In the genomic region with DNA sequence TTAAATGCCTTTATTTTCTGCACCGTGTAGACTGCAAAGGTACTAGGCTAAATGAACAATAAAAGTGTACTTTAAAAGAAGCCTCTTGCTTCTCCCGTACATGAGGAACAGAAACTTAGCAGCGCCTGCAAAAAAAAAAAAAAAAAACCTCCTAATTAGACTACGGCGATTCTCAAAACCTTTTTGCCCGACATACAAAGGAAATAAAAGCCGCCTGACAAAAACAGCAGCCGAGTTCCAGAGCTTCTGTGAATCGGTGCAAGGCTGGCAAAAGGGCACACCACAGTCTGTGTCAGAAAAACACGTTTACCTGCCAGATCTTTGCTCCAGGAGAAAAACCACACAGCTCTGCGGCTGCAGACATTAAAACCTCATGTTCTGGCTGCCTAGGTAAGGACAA, we compare ENCODE assay signal across 10 mouse cellular contexts. TPM values are rescaled to one million over a fixed set of nuclear protein-coding genes. Genes with fewer than 3 reads are reported as not detected.
A peak's percentile ranks its signal among the peaks of the same experiment; 100 is the strongest.
DNase-seq lines count a peak whose midpoint lies in the region; ATAC-seq and TF ChIP-seq lines count a peak whose summit lies in the region.
"Had no signal": no experiment of that assay in that cellular context is flagged by ENCODE, and none has a peak within 500 bp of the region (broad histone marks: within the 10 kb centered on the region; RNA-seq: fewer than 3 reads in every experiment).

No protein-coding gene starts in this region.

- H3K4me1 ChIP-seq in kidney, embryonic 15.5 days, result peaks cover 55% of the 10 kb centered on the region
- H3K4me1 ChIP-seq in embryonic facial prominence, embryonic 14.5 days (ENCODE audit: control insufficient read depth, insufficient read depth, low read length), result 0 out of 2 replicates have a peak, but pooled peaks cover 6% of the 10 kb centered on the region
- 0 out of 2 replicates have a peak, but pooled peaks cover 5% of the 10 kb centered on the region for H3K4me1 ChIP-seq in intestine, postnatal 0 days (replicated peaks; ENCODE audit: control insufficient read depth, insufficient read depth, low read length)
- H3K4me1 ChIP-seq in neural tube, embryonic 15.5 days, result peaks cover 36% of the 10 kb centered on the region

- no peak overlapping the region for H3K27ac ChIP-seq in kidney, embryonic 15.5 days
- peak overlapping the region; percentile 87 for H3K27ac ChIP-seq in embryonic facial prominence, embryonic 14.5 days (replicated peaks; ENCODE audit: low read depth, low read length)
- H3K27ac ChIP-seq in intestine, postnatal 0 days (ENCODE audit: low read depth, low read length), result no peak overlapping the region
- peak overlapping the region; percentile 96 for H3K27ac ChIP-seq in neural tube, embryonic 15.5 days (replicated peaks)

- no peaks in the 10 kb centered on the region for H3K9me3 ChIP-seq in kidney, embryonic 15.5 days (replicated peaks)
- no peaks in the 10 kb centered on the region for H3K9me3 ChIP-seq in embryonic facial prominence, embryonic 14.5 days (ENCODE audit: control insufficient read depth, low read length)
- no peaks in the 10 kb centered on the region for H3K9me3 ChIP-seq in intestine, postnatal 0 days (ENCODE audit: control insufficient read depth)
- no peaks in the 10 kb centered on the region for H3K9me3 ChIP-seq in neural tube, embryonic 15.5 days (replicated peaks)

- TF ChIP-seq CTCF in intestine, postnatal 0 days (IDR thresholded peaks at IDR 0.05; ENCODE audit: low read depth), result no peak

- ATAC-seq in kidney, embryonic 15.5 days (replicated peaks; ENCODE audit: low FRiP score), result no peak
- no peak for ATAC-seq in embryonic facial prominence, embryonic 14.5 days (ENCODE audit: low read depth)
- ATAC-seq in intestine, postnatal 0 days, result no peak
- no peak for ATAC-seq in neural tube, embryonic 15.5 days (ENCODE audit: low FRiP score)
- no peak for ATAC-seq in granulocyte monocyte progenitor cell, adult 5-6 weeks (replicated peaks; ENCODE audit: poor library complexity, severe bottlenecking)

- peak overlapping the region; percentile 74 for H3K4me2 ChIP-seq in kidney, embryonic 15.5 days
- H3K4me2 ChIP-seq in embryonic facial prominence, embryonic 14.5 days (ENCODE audit: low read depth, low read length), result peak overlapping the region; percentile 84
- H3K4me2 ChIP-seq in intestine, postnatal 0 days (replicated peaks; ENCODE audit: low read depth), result peak overlapping the region; percentile 64
- peak overlapping the region; percentile 75 for H3K4me2 ChIP-seq in neural tube, embryonic 15.5 days

- peaks cover 98% of the 10 kb centered on the region for H3K27me3 ChIP-seq in kidney, embryonic 15.5 days
- peaks cover 44% of the 10 kb centered on the region for H3K27me3 ChIP-seq in embryonic facial prominence, embryonic 14.5 days (replicated peaks; ENCODE audit: control insufficient read depth, insufficient read depth, low read length)
- peaks cover 94% of the 10 kb centered on the region for H3K27me3 ChIP-seq in intestine, postnatal 0 days (replicated peaks; ENCODE audit: control insufficient read depth, insufficient read depth, low read length)
- H3K27me3 ChIP-seq in neural tube, embryonic 15.5 days (replicated peaks), result peaks cover 8% of the 10 kb centered on the region; the same call in 1 of the 2 replicates

- no peak for DNase-seq in kidney, adult 11 months
- DNase-seq in embryonic facial prominence, embryonic 14.5 days (ENCODE audit: low spot score), result no peak
- DNase-seq in frontal cortex, postnatal 36 days (ENCODE audit: low spot score in 2 of 2), result no peak
- DNase-seq in adrenal gland, postnatal 4 days (ENCODE audit: low spot score in 2 of 2), result no peak
- DNase-seq: layer of hippocampus, adult 9-11 months had no signal

- no peaks in the 10 kb centered on the region for H3K36me3 ChIP-seq in kidney, embryonic 15.5 days
- no peaks in the 10 kb centered on the region for H3K36me3 ChIP-seq in embryonic facial prominence, embryonic 14.5 days (ENCODE audit: control insufficient read depth, insufficient read depth, low read length)
- no peaks in the 10 kb centered on the region for H3K36me3 ChIP-seq in intestine, postnatal 0 days (ENCODE audit: control insufficient read depth, insufficient read depth)
- no peaks in the 10 kb centered on the region for H3K36me3 ChIP-seq in neural tube, embryonic 15.5 days
- H3K36me3 ChIP-seq: G1E had no signal

- peak overlapping the region; percentile 62 for H3K4me3 ChIP-seq in kidney, embryonic 15.5 days (replicated peaks)
- H3K4me3 ChIP-seq in embryonic facial prominence, embryonic 14.5 days (ENCODE audit: low read depth, low read length), result peak overlapping the region; percentile 77
- peak overlapping the region; percentile 65 for H3K4me3 ChIP-seq in intestine, postnatal 0 days (ENCODE audit: low read depth, low read length)
- H3K4me3 ChIP-seq in neural tube, embryonic 15.5 days (replicated peaks), result peak overlapping the region; percentile 65

- H3K9ac ChIP-seq in kidney, embryonic 15.5 days, result no peak overlapping the region
- H3K9ac ChIP-seq in embryonic facial prominence, embryonic 14.5 days (ENCODE audit: low read depth, low read length), result peak overlapping the region; percentile 91
- H3K9ac ChIP-seq in intestine, postnatal 0 days (ENCODE audit: low read depth, low read length), result no peak overlapping the region
- H3K9ac ChIP-seq in neural tube, embryonic 15.5 days (replicated peaks), result peak overlapping the region; percentile 71

- 3% methylated on average over 11 of the region's 11 CpGs for WGBS in kidney, embryonic 15.5 days
- WGBS in embryonic facial prominence, embryonic 14.5 days, result 3% methylated on average over 11 of the region's 11 CpGs
- 9% methylated on average over 11 of the region's 11 CpGs for WGBS in intestine, postnatal 0 days
- WGBS in neural tube, embryonic 15.5 days, result 1% methylated on average over 11 of the region's 11 CpGs

RNA-seq across cellular contexts. Expression of gene Ebf3, which starts 3.4 kb away (rescaled TPM):
- polyA plus RNA-seq in kidney, embryonic 15.5 days (2015; fragmentation: Nextera tagmentation; extraction: Ambion mirVana), result 1.5 and 1.6 TPM in 2 replicates
- 7.4 and 9.1 TPM in 2 replicates for polyA plus RNA-seq in embryonic facial prominence, embryonic 14.5 days (2014; fragmentation: Nextera tagmentation; extraction: Ambion mirVana)
- polyA plus RNA-seq in intestine, postnatal 0 days (2015; fragmentation: Nextera tagmentation; extraction: Ambion mirVana), result 0.31 and 0.41 TPM in 2 replicates
- 16.6 and 22.4 TPM in 2 replicates for polyA plus RNA-seq in neural tube, embryonic 15.5 days (2015; fragmentation: Nextera tagmentation; extraction: Ambion mirVana)
- total RNA-seq in granulocyte monocyte progenitor cell, adult 5-6 weeks (2014; fragmentation: Nextera tagmentation), result 0.56 TPM in 1 of 2 replicates, not detected in the other
- total RNA-seq in granulocyte monocyte progenitor cell, adult 5-6 weeks (2017), result not detected in 2 replicates
- total RNA-seq in adrenal gland, postnatal 4 days (2021), result 1 to 10 TPM; 8.7 to 9.7 TPM
- polyA plus RNA-seq: G1E had no signal

Comparison
In these comparisons a context has a peak if more than half of its experiments do, and no peak if none do; other contexts are left out.
1. H3K27ac ChIP-seq: peak in embryonic facial prominence, embryonic 14.5 days (single experiment) and neural tube, embryonic 15.5 days (single experiment); none in kidney, embryonic 15.5 days (single experiment) and intestine, postnatal 0 days (single experiment).
2. H3K9ac ChIP-seq: peak in embryonic facial prominence, embryonic 14.5 days (single experiment) and neural tube, embryonic 15.5 days (single experiment); none in kidney, embryonic 15.5 days (single experiment) and intestine, postnatal 0 days (single experiment).
3. Peak in every context shown above with its lines, with median percentiles within 50 percentile points of each other: H3K4me2 ChIP-seq and H3K4me3 ChIP-seq.